7 mouse cellular contexts compared by ENCODE assay signal in genomic region chr12:110850010-110850928, GRCm38 (mm10). TPM values are rescaled to one million over a fixed set of nuclear protein-coding genes. Genes with fewer than 3 reads are reported as not detected.
A peak's percentile ranks its signal among the peaks of the same experiment; 100 is the strongest.
DNase-seq lines count a peak whose midpoint lies in the region; ATAC-seq lines count a peak whose summit lies in the region.

Gene Zfp839 (plus strand): TSS chr12:110850253.

- peak within 1 kb of the TSS; percentile 82 for H3K4me2 ChIP-seq in embryonic facial prominence, embryonic 11.5 days (ENCODE audit: low read depth, low read length)
- peak within 1 kb of the TSS; percentile 51 for H3K4me2 ChIP-seq in limb, embryonic 11.5 days (ENCODE audit: low read depth, severe bottlenecking)
- H3K4me2 ChIP-seq in midbrain, embryonic 13.5 days (replicated peaks): peak within 1 kb of the TSS; percentile 75

- DNase-seq in adrenal gland, postnatal 10 days: peak; percentile 93
- DNase-seq in embryonic facial prominence, embryonic 11.5 days (ENCODE audit: low spot score): peak; percentile 87
- peak; percentile 99 for DNase-seq in heart, adult 11 months
- peak; percentile 92 for DNase-seq in kidney, adult 18-20 months
- DNase-seq in limb, embryonic 11.5 days (ENCODE audit: low spot score): peak; percentile 90
- peak; percentile 62 for DNase-seq in spleen, adult 12 weeks (ENCODE audit: low spot score)

- H3K9me3 ChIP-seq in embryonic facial prominence, embryonic 11.5 days (replicated peaks; ENCODE audit: control insufficient read depth, low read length): no peaks in the 10 kb centered on the region
- no peaks in the 10 kb centered on the region for H3K9me3 ChIP-seq in limb, embryonic 11.5 days (ENCODE audit: control insufficient read depth, low read length)
- no peaks in the 10 kb centered on the region for H3K9me3 ChIP-seq in midbrain, embryonic 13.5 days

- WGBS in embryonic facial prominence, embryonic 11.5 days: under 1% methylated on average over 87 of the region's 89 CpGs
- WGBS in limb, embryonic 11.5 days: under 1% methylated on average over 84 of the region's 89 CpGs
- WGBS in midbrain, embryonic 13.5 days: under 1% methylated on average over 85 of the region's 89 CpGs

- H3K9ac ChIP-seq in embryonic facial prominence, embryonic 11.5 days (replicated peaks; ENCODE audit: low read length): peak within 1 kb of the TSS; percentile 90
- H3K9ac ChIP-seq in limb, embryonic 11.5 days (ENCODE audit: low read length): peak within 1 kb of the TSS; percentile 91
- peak within 1 kb of the TSS; percentile 88 for H3K9ac ChIP-seq in midbrain, embryonic 13.5 days (replicated peaks)

- H3K36me3 ChIP-seq in embryonic facial prominence, embryonic 11.5 days (replicated peaks; ENCODE audit: control insufficient read depth, insufficient read depth, low read depth, low read length): no peaks in the 10 kb centered on the region
- no peaks in the 10 kb centered on the region for H3K36me3 ChIP-seq in limb, embryonic 11.5 days (ENCODE audit: control insufficient read depth, insufficient read depth, low read length)
- 0 out of 2 replicates have a peak, but pooled peaks cover 3% of the 10 kb centered on the region for H3K36me3 ChIP-seq in midbrain, embryonic 13.5 days

- peaks cover 4% of the 10 kb centered on the region for H3K4me1 ChIP-seq in embryonic facial prominence, embryonic 11.5 days (ENCODE audit: control insufficient read depth, insufficient read depth, low read length)
- H3K4me1 ChIP-seq in limb, embryonic 11.5 days (ENCODE audit: control insufficient read depth, insufficient read depth, low read length): 0 out of 2 replicates have a peak, but pooled peaks cover 4% of the 10 kb centered on the region
- H3K4me1 ChIP-seq in midbrain, embryonic 13.5 days (replicated peaks): peaks cover 27% of the 10 kb centered on the region

- peak; percentile 72 for ATAC-seq in embryonic facial prominence, embryonic 11.5 days (replicated peaks; ENCODE audit: insufficient number of reproducible peaks, low FRiP score, low TSS enrichment, low read depth)
- ATAC-seq in limb, embryonic 11.5 days (ENCODE audit: insufficient number of reproducible peaks, low FRiP score, low TSS enrichment, low read depth): peak; percentile 79
- ATAC-seq in midbrain, embryonic 13.5 days: peak; percentile 81

- H3K4me3 ChIP-seq in embryonic facial prominence, embryonic 11.5 days (ENCODE audit: low read depth, low read length): peak within 1 kb of the TSS; percentile 90
- H3K4me3 ChIP-seq in limb, embryonic 11.5 days (ENCODE audit: low read depth, low read length): peak within 1 kb of the TSS; percentile 79
- peak within 1 kb of the TSS; percentile 89 for H3K4me3 ChIP-seq in midbrain, embryonic 13.5 days (replicated peaks)

- H3K27me3 ChIP-seq in embryonic facial prominence, embryonic 11.5 days (ENCODE audit: control insufficient read depth, insufficient read depth, low read length): no peaks in the 10 kb centered on the region
- peaks cover 6% of the 10 kb centered on the region; the same call in 1 of the 2 replicates for H3K27me3 ChIP-seq in limb, embryonic 11.5 days (ENCODE audit: control insufficient read depth, insufficient read depth, low read length)
- peaks cover 30% of the 10 kb centered on the region for H3K27me3 ChIP-seq in midbrain, embryonic 13.5 days

- H3K27ac ChIP-seq in embryonic facial prominence, embryonic 11.5 days (replicated peaks; ENCODE audit: low read depth, low read length): peak within 1 kb of the TSS; percentile 28; the same call in 1 of the 2 replicates
- peak within 1 kb of the TSS; percentile 43; the same call in 1 of the 2 replicates for H3K27ac ChIP-seq in limb, embryonic 11.5 days (replicated peaks; ENCODE audit: low read depth, low read length)
- peak within 1 kb of the TSS; percentile 47; the same call in 1 of the 2 replicates for H3K27ac ChIP-seq in midbrain, embryonic 13.5 days

RNA-seq across cellular contexts. Expression of gene Zfp839, which starts in this region (rescaled TPM):
- total RNA-seq in adrenal gland, postnatal 10 days (2021): 10 to 100 TPM; 11.4 to 15.4 TPM
- 2.2 and 3.3 TPM in 2 replicates for polyA plus RNA-seq in embryonic facial prominence, embryonic 11.5 days (2014; fragmentation: Nextera tagmentation; extraction: Ambion mirVana)
- 4.3 and 4.8 TPM in 2 replicates for polyA plus RNA-seq in limb, embryonic 11.5 days (2014; fragmentation: Nextera tagmentation; extraction: Ambion mirVana)
- polyA plus RNA-seq in midbrain, embryonic 13.5 days (2015; fragmentation: Nextera tagmentation; extraction: Ambion mirVana): 3.9 and 4.3 TPM in 2 replicates

Comparison
In these comparisons a context has a peak if more than half of its experiments do, and no peak if none do; other contexts are left out.
1. Peak in every context shown above with its lines: DNase-seq, ATAC-seq, H3K4me3 ChIP-seq and H3K27ac ChIP-seq.